Mouse (Mus musculus) intestine, embryonic 15.5 days (tissue): ENCODE data around the gene Glis3. TPM values are rescaled to one million over a fixed set of nuclear protein-coding genes. Genes with fewer than 3 reads are reported as not detected.

ENCODE experiments used
- ATAC-seq: fragments of 200-750 bp; cut with Nextera tagmentation; 2 replicates; pipeline ENCODE4 v1.8.0; 2017; ENCODE audit warnings: moderate TSS enrichment, moderate library complexity
- H3K27ac ChIP-seq: fragments of 300-500 bp; sonication (generic); 2 replicates; pipeline ENCODE4 v1.5.1; 2015; ENCODE audit warnings: mild to moderate bottlenecking, inconsistent platforms
- H3K27me3 ChIP-seq: fragments of 300-500 bp; sonication (generic); replicated peaks from 2 replicates; pipeline ENCODE4 v1.6.1; 2015; ENCODE audit warnings: inconsistent platforms
- H3K36me3 ChIP-seq: fragments of 300-500 bp; sonication (generic); 2 replicates; pipeline ENCODE4 v1.6.1; 2015; ENCODE audit warnings: inconsistent platforms
- H3K4me1 ChIP-seq: fragments of 300-500 bp; sonication (generic); replicated peaks from 2 replicates; pipeline ENCODE4 v1.6.1; 2015; ENCODE audit warnings: inconsistent platforms
- H3K4me2 ChIP-seq: fragments of 300-500 bp; sonication (generic); replicated peaks from 2 replicates; pipeline ENCODE4 v1.6.1; 2015; ENCODE audit warnings: mild to moderate bottlenecking, inconsistent platforms
- H3K4me3 ChIP-seq: fragments of 300-500 bp; sonication (generic); replicated peaks from 2 replicates; pipeline ENCODE4 v1.5.1; 2015; ENCODE audit warnings: inconsistent platforms
- H3K9ac ChIP-seq: fragments of 300-500 bp; sonication (generic); 2 replicates; pipeline ENCODE4 v1.6.1; 2015; ENCODE audit warnings: inconsistent platforms
- H3K9me3 ChIP-seq: fragments of 300-500 bp; sonication (generic); 2 replicates; pipeline ENCODE4 v1.6.1; 2016; ENCODE audit warnings: inconsistent platforms
- WGBS: fragments of 180-500 bp; shearing (Covaris S2); methylation state at CpG from one replicate; pipeline ENCODE4 v1.1.7; 2015; 5-methylcytosine and 5-hydroxymethylcytosine counted together
- polyA plus RNA-seq: library from polyadenylated mRNA; unstranded; fragments of >200 nt; fragmentation: Nextera tagmentation; extraction: Ambion mirVana; gene quantifications from 2 replicates; pipeline ENCODE4 v1.2.1, GENCODE M21; 2015

The Glis3 gene
- polyA plus RNA-seq, 1 experiment from 2014 or later, result 1.3 TPM

GRCm38 (mm10) chr19:28227526-28227925, 452.4 kb downstream of the Glis3 start:
- H3K36me3 ChIP-seq, result no peaks in the 10 kb centered on the region
- no peaks in the 10 kb centered on the region for H3K4me1 ChIP-seq
- H3K27ac ChIP-seq, result no peak overlapping the region
- no peak overlapping the region for H3K9ac ChIP-seq
- H3K27me3 ChIP-seq, result no peaks in the 10 kb centered on the region
- 79% methylated on average over 10 of the region's 10 CpGs for WGBS
- H3K4me2 ChIP-seq, result no peak overlapping the region
- H3K9me3 ChIP-seq, result no peaks in the 10 kb centered on the region
- H3K4me3 ChIP-seq, result no peak overlapping the region
- no peak for ATAC-seq

GRCm38 (mm10) chr19:28225651-28226050, 454.2 kb downstream of the Glis3 start:
- H3K27ac ChIP-seq, result no peak overlapping the region
- no peak overlapping the region for H3K4me2 ChIP-seq
- no peak overlapping the region for H3K9ac ChIP-seq
- H3K9me3 ChIP-seq, result no peaks in the 10 kb centered on the region
- H3K4me1 ChIP-seq, result no peaks in the 10 kb centered on the region
- 60% methylated on average over 6 of the region's 6 CpGs for WGBS
- no peak overlapping the region for H3K4me3 ChIP-seq
- no peak for ATAC-seq
- H3K36me3 ChIP-seq, result no peaks in the 10 kb centered on the region
- H3K27me3 ChIP-seq, result no peaks in the 10 kb centered on the region

DNA sequence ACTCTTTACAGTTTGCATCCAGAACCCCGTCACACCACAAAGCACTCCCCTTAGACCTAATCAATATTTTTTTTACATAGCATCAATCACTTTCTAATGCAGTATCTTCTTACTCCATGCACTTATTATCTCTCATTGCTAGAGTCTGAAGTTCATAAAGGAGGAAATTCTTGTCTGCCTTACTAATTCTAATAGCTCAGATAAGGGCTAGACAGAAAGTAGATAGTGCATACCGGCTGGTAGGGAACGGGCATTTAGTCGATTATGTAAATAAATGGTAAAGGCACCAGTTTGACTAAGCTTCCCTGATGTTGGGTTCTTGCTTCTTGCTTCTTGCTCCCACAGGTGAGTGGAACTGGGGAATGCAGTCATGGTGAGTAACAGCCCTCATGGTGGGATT, 468.2 kb downstream of the Glis3 start:
- no peak overlapping the region for H3K27ac ChIP-seq
- WGBS, result 59% methylated on average over 4 of the region's 4 CpGs
- H3K27me3 ChIP-seq, result no peaks in the 10 kb centered on the region
- H3K9ac ChIP-seq, result no peak overlapping the region
- 0 out of 2 replicates have a peak overlapping the region, but pooled peaks have one; percentile 22 for H3K4me2 ChIP-seq
- H3K4me1 ChIP-seq, result no peaks in the 10 kb centered on the region
- H3K36me3 ChIP-seq, result no peaks in the 10 kb centered on the region
- H3K9me3 ChIP-seq, result no peaks in the 10 kb centered on the region
- H3K4me3 ChIP-seq, result no peak overlapping the region
- peak; percentile 83 for ATAC-seq

Other genes with a start within 250 kb of the Glis3 start
- gene Slc1a1, start 155.0 kb upstream of the Glis3 start, polyA plus RNA-seq, result 0.74 and 0.97 TPM in 2 replicates